Mouse (Mus musculus): Measurements from ENCODE around the gene Fkbp7.

DNA sequence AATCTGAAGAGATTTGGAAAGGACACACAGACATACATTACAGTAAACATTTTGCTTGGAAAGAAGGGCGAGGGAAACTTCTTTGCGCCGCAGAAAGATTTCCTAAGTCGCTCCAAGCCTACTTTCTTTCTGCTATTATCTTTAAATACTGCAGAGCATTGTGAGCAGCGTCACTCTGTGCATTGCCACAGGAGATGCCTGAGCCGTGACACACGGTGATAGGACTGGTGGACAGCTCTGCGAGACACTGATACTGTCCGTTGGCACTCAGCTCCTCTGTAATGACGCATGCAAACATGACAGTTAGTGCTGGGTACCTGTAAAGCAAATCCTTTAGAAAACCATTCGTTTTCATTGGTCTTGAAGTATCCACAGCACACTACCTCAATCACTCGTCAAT, 42.6 kb downstream of the Fkbp7 start:
- TF ChIP-seq POLR2A (IDR thresholded peaks at IDR 0.05; ENCODE audit: borderline replicate concordance, low read depth, low read length) = no peak
- TF ChIP-seq CTCF (IDR thresholded peaks at IDR 0.05; ENCODE audit: low read depth, low read length) = no peak

Data from bone marrow macrophage, adult 2 months (primary cell).